Comparison of ENCODE assay signal across 14 mouse cellular contexts in genomic region chr12:112299603-112300002, GRCm38 (mm10).
DNase-seq lines count a peak whose midpoint lies in the region; ATAC-seq lines count a peak whose summit lies in the region.
"Had no signal": no experiment of that assay in that cellular context is flagged by ENCODE, and none has a peak within 500 bp of the region (broad histone marks: within the 10 kb centered on the region; RNA-seq: fewer than 3 reads in every experiment).

No protein-coding gene starts in this region.

- WGBS in kidney, embryonic 16.5 days: 68% methylated on average over 6 of the region's 6 CpGs
- WGBS in hindbrain, embryonic 13.5 days: 71% methylated on average over 6 of the region's 6 CpGs
- WGBS in midbrain, embryonic 15.5 days: 51% methylated on average over 6 of the region's 6 CpGs

- peaks cover 21% of the 10 kb centered on the region for H3K4me1 ChIP-seq in kidney, embryonic 16.5 days (ENCODE audit: insufficient read depth, low read length)
- peaks cover 42% of the 10 kb centered on the region for H3K4me1 ChIP-seq in hindbrain, embryonic 13.5 days (replicated peaks)
- peaks cover 30% of the 10 kb centered on the region for H3K4me1 ChIP-seq in midbrain, embryonic 15.5 days
- H3K4me1 ChIP-seq: lung, embryonic 15.5 days; stomach, embryonic 15.5 days had no signal

- no peak overlapping the region for H3K4me3 ChIP-seq in kidney, embryonic 16.5 days (ENCODE audit: low read length)
- no peak overlapping the region for H3K4me3 ChIP-seq in hindbrain, embryonic 13.5 days
- no peak overlapping the region for H3K4me3 ChIP-seq in midbrain, embryonic 15.5 days
- H3K4me3 ChIP-seq: embryonic facial prominence, embryonic 15.5 days; heart, embryonic 15.5 days; lung, embryonic 15.5 days; stomach, embryonic 15.5 days had no signal

- DNase-seq in kidney, postnatal 10 days: peak; percentile 26
- peak; percentile 76 to 80 for DNase-seq in cerebellum, postnatal 10 days
- DNase-seq in gastrocnemius, adult 18-20 months (ENCODE audit: low spot score): no peak
- DNase-seq in lung, postnatal 25 days (ENCODE audit: low spot score): no peak
- DNase-seq in thymus, adult 18-20 months: no peak
- DNase-seq: right cerebral cortex, postnatal 4 days had no signal

- H3K9me3 ChIP-seq in kidney, embryonic 16.5 days (ENCODE audit: low read length): no peaks in the 10 kb centered on the region
- no peaks in the 10 kb centered on the region for H3K9me3 ChIP-seq in hindbrain, embryonic 13.5 days
- H3K9me3 ChIP-seq in midbrain, embryonic 15.5 days: no peaks in the 10 kb centered on the region
- H3K9me3 ChIP-seq: embryonic facial prominence, embryonic 15.5 days; heart, embryonic 15.5 days; lung, embryonic 15.5 days; stomach, embryonic 15.5 days had no signal

- no peak overlapping the region for H3K27ac ChIP-seq in kidney, embryonic 16.5 days (ENCODE audit: low read length)
- peak overlapping the region; percentile 48; the same call in 1 of the 2 replicates for H3K27ac ChIP-seq in hindbrain, embryonic 13.5 days
- no peak overlapping the region for H3K27ac ChIP-seq in midbrain, embryonic 15.5 days
- H3K27ac ChIP-seq: embryonic facial prominence, embryonic 15.5 days; heart, embryonic 15.5 days; lung, embryonic 15.5 days; stomach, embryonic 15.5 days had no signal

- no peaks in the 10 kb centered on the region for H3K36me3 ChIP-seq in kidney, embryonic 16.5 days (ENCODE audit: insufficient read depth, low read length)
- no peaks in the 10 kb centered on the region for H3K36me3 ChIP-seq in hindbrain, embryonic 13.5 days
- H3K36me3 ChIP-seq in midbrain, embryonic 15.5 days (replicated peaks): no peaks in the 10 kb centered on the region
- H3K36me3 ChIP-seq: embryonic facial prominence, embryonic 15.5 days; heart, embryonic 15.5 days; lung, embryonic 15.5 days; stomach, embryonic 15.5 days had no signal

- H3K4me2 ChIP-seq in kidney, embryonic 16.5 days (replicated peaks; ENCODE audit: low read depth, low read length): no peak overlapping the region
- H3K4me2 ChIP-seq in hindbrain, embryonic 13.5 days: no peak overlapping the region
- H3K4me2 ChIP-seq in midbrain, embryonic 15.5 days: no peak overlapping the region
- H3K4me2 ChIP-seq: embryonic facial prominence, embryonic 15.5 days; heart, embryonic 15.5 days; lung, embryonic 15.5 days; stomach, embryonic 15.5 days had no signal

- no peak overlapping the region for H3K9ac ChIP-seq in kidney, embryonic 16.5 days (replicated peaks; ENCODE audit: low read length)
- H3K9ac ChIP-seq in hindbrain, embryonic 13.5 days: no peak overlapping the region
- no peak overlapping the region for H3K9ac ChIP-seq in midbrain, embryonic 15.5 days
- H3K9ac ChIP-seq: embryonic facial prominence, embryonic 15.5 days; heart, embryonic 15.5 days; lung, embryonic 15.5 days; stomach, embryonic 15.5 days had no signal

- ATAC-seq in kidney, embryonic 16.5 days (ENCODE audit: low FRiP score, low TSS enrichment): no peak
- peak; percentile 37; the same call in 1 of the 2 replicates for ATAC-seq in hindbrain, embryonic 13.5 days (ENCODE audit: low FRiP score)
- peak; percentile 61 for ATAC-seq in midbrain, embryonic 15.5 days (replicated peaks)
- ATAC-seq: CD4-positive, CD25-positive, alpha-beta regulatory T cell, adult 4 months had no signal

- peaks cover 37% of the 10 kb centered on the region for H3K27me3 ChIP-seq in kidney, embryonic 16.5 days (ENCODE audit: insufficient read depth, low read length)
- peaks cover 54% of the 10 kb centered on the region for H3K27me3 ChIP-seq in hindbrain, embryonic 13.5 days
- no peaks in the 10 kb centered on the region for H3K27me3 ChIP-seq in midbrain, embryonic 15.5 days (replicated peaks)
- H3K27me3 ChIP-seq: lung, embryonic 15.5 days; stomach, embryonic 15.5 days had no signal

Comparison
In these comparisons a context has a peak if more than half of its experiments do, and no peak if none do; other contexts are left out.
1. DNase-seq: peak in kidney, postnatal 10 days (single experiment) and cerebellum, postnatal 10 days (2 of 2); none in gastrocnemius, adult 18-20 months (single experiment), lung, postnatal 25 days (single experiment) and thymus, adult 18-20 months (0 of 2).